Comparison of ENCODE assay signal across 28 mouse cellular contexts in the genomic region with DNA sequence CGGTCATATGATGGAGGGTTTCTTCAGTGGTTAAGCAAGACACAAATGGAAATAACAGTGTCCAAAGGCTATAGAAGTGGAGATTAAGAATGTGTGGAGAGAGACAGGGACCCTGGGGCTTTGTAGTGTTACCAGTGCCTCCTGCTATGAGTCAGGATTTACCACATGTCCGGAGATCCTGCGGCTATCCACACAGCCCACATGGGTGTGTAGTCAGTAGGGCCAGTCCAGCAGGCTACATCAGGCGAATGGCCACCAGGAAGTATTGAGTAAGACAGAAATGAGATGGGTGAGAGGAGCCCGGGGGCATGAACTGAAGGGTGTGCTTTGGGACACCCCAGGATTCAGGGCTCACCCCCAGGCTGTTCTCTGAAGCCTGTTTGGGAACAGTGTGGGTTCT. TPM values are rescaled to one million over a fixed set of nuclear protein-coding genes. Genes with fewer than 3 reads are reported as not detected.
DNase-seq lines count a peak whose midpoint lies in the region; ATAC-seq and TF ChIP-seq lines count a peak whose summit lies in the region.
"Had no signal": no experiment of that assay in that cellular context is flagged by ENCODE, and none has a peak within 500 bp of the region (broad histone marks: within the 10 kb centered on the region; RNA-seq: fewer than 3 reads in every experiment).

No protein-coding gene starts in this region.

- ATAC-seq in liver, postnatal 0 days = no peak
- ATAC-seq: forebrain, embryonic 13.5 days; forebrain, embryonic 15.5 days; forebrain, postnatal 0 days; Patski had no signal

- no peak for TF ChIP-seq EP300 in liver, postnatal 0 days (IDR thresholded peaks at IDR 0.05; ENCODE audit: low read depth)

- H3K27me3 ChIP-seq in liver, adult 2 months (ENCODE audit: control insufficient read depth, insufficient read depth, low read length) = no peaks in the 10 kb centered on the region
- H3K27me3 ChIP-seq in liver, postnatal 0 days (ENCODE audit: insufficient read depth, low read length) = no peaks in the 10 kb centered on the region
- H3K27me3 ChIP-seq in C2C12 (ENCODE audit: control insufficient read depth, insufficient read depth, insufficient read length) = no peaks in the 10 kb centered on the region
- no peaks in the 10 kb centered on the region for H3K27me3 ChIP-seq in myocyte (ENCODE audit: control insufficient read depth, insufficient read depth, insufficient read length)
- H3K27me3 ChIP-seq: embryonic facial prominence, embryonic 12.5 days; forebrain, embryonic 13.5 days; forebrain, embryonic 15.5 days; Patski had no signal

- H3K79me2 ChIP-seq in liver, adult 2 months (ENCODE audit: control insufficient read depth, insufficient read depth, low read length) = peaks cover 19% of the 10 kb centered on the region; the same call in 1 of the 2 replicates
- H3K79me2 ChIP-seq in C2C12 (ENCODE audit: control insufficient read depth, insufficient read depth) = peaks cover 16% of the 10 kb centered on the region
- no peaks in the 10 kb centered on the region for H3K79me2 ChIP-seq in myocyte (ENCODE audit: control insufficient read depth, insufficient read depth)

- no peak overlapping the region for H3K4me3 ChIP-seq in liver, adult 2 months (ENCODE audit: insufficient read depth, low read depth, low read length)
- no peak overlapping the region for H3K4me3 ChIP-seq in liver, postnatal 0 days (ENCODE audit: low read depth, low read length)
- no peak overlapping the region for H3K4me3 ChIP-seq in C2C12 (ENCODE audit: insufficient read depth, poor library complexity, severe bottlenecking)
- H3K4me3 ChIP-seq in myocyte = no peak overlapping the region
- no peak overlapping the region for H3K4me3 ChIP-seq in left cerebral cortex, adult 2 months
- H3K4me3 ChIP-seq: embryonic facial prominence, embryonic 10.5 days; embryonic facial prominence, embryonic 12.5 days; forebrain, embryonic 13.5 days; forebrain, embryonic 15.5 days had no signal

- peaks cover 7% of the 10 kb centered on the region for H3K79me3 ChIP-seq in C2C12 (ENCODE audit: low read depth)

- no peak overlapping the region for H3K9ac ChIP-seq in liver, adult 2 months (ENCODE audit: low read depth, low read length)
- H3K9ac ChIP-seq in liver, postnatal 0 days (replicated peaks) = no peak overlapping the region
- H3K9ac ChIP-seq: embryonic facial prominence, embryonic 12.5 days; forebrain, embryonic 13.5 days; forebrain, embryonic 15.5 days; forebrain, postnatal 0 days had no signal

- H3ac ChIP-seq in C2C12 (ENCODE audit: control insufficient read depth, insufficient read length, low read depth) = no peak overlapping the region
- no peak overlapping the region for H3ac ChIP-seq in myocyte (ENCODE audit: control insufficient read depth, insufficient read length)

- H3K36me3 ChIP-seq in liver, adult 2 months (ENCODE audit: control insufficient read depth, insufficient read depth, low read length) = peaks cover 13% of the 10 kb centered on the region; the same call in 1 of the 2 replicates
- H3K36me3 ChIP-seq in liver, postnatal 0 days (replicated peaks; ENCODE audit: insufficient read depth, low read length) = peaks cover 37% of the 10 kb centered on the region
- peaks cover 63% of the 10 kb centered on the region for H3K36me3 ChIP-seq in C2C12 (ENCODE audit: control insufficient read depth, insufficient read depth)
- peaks cover 7% of the 10 kb centered on the region for H3K36me3 ChIP-seq in myocyte (ENCODE audit: control insufficient read depth, insufficient read depth)

- no peak for DNase-seq in liver, adult 2 months (ENCODE audit: extremely low read depth, low read depth, low spot score)
- DNase-seq in liver, postnatal 0 days = no peak
- peak; percentile 95 for DNase-seq in 3T3-L1 (ENCODE audit: low read depth, low spot score)
- DNase-seq in lung, postnatal 25 days (ENCODE audit: low spot score) = no peak
- no peak for DNase-seq in embryo, embryonic 9.5 days (ENCODE audit: extremely low spot score)
- no peak for DNase-seq in left cerebral cortex, adult 2 months (ENCODE audit: extremely low spot score in 1 of 2, low spot score in 2 of 2)
- DNase-seq: adrenal gland, adult 2 months; adrenal gland, postnatal 10 days; adrenal gland, postnatal 25 days; B cell, adult 2 months; cerebellum, adult 11 months; cerebellum, adult 18-20 months; cerebellum, adult 8-10 months; cerebellum, adult 9-11 months; cerebellum, postnatal 14 days; cerebellum, postnatal 36 days; embryo, embryonic 11 days; forebrain, postnatal 0 days had no signal

- TF ChIP-seq POLR2A in liver, adult 2 months (IDR thresholded peaks at IDR 0.05; ENCODE audit: extremely low read depth, insufficient read depth, low read length) = no peak
- TF ChIP-seq POLR2A in myocyte (IDR thresholded peaks at IDR 0.05; ENCODE audit: insufficient read length, low read depth) = no peak

- WGBS in liver, adult 2 months = 75% methylated on average over 5 of the region's 5 CpGs
- WGBS in liver, postnatal 0 days (ENCODE audit: insufficient replicate concordance) = 87% methylated on average over 5 of the region's 5 CpGs

- peaks cover 70% of the 10 kb centered on the region for H3K4me1 ChIP-seq in liver, adult 2 months (ENCODE audit: control insufficient read depth, insufficient read depth, low read length)
- peaks cover 11% of the 10 kb centered on the region; the same call in 1 of the 2 replicates for H3K4me1 ChIP-seq in liver, postnatal 0 days (ENCODE audit: insufficient read depth)
- H3K4me1 ChIP-seq: embryonic facial prominence, embryonic 12.5 days; forebrain, embryonic 13.5 days; forebrain, embryonic 15.5 days had no signal

- no peak for TF ChIP-seq CTCF in liver, adult 2 months (IDR thresholded peaks at IDR 0.05; ENCODE audit: low read depth, low read length)
- no peak for TF ChIP-seq CTCF in liver, postnatal 0 days (IDR thresholded peaks at IDR 0.05; ENCODE audit: low read depth)
- no peak for TF ChIP-seq CTCF in C2C12 (IDR thresholded peaks at IDR 0.05; ENCODE audit: control insufficient read depth, insufficient read depth, insufficient read length)
- no peak for TF ChIP-seq CTCF in left cerebral cortex, adult 2 months (IDR thresholded peaks at IDR 0.05)

- intact Hi-C loops in left cerebral cortex, adult 2 months (cut with DNase I) = no loop called here

- H3K9me3 ChIP-seq in liver, postnatal 0 days (ENCODE audit: low read length) = no peaks in the 10 kb centered on the region
- H3K9me3 ChIP-seq: embryonic facial prominence, embryonic 10.5 days; embryonic facial prominence, embryonic 12.5 days; forebrain, embryonic 13.5 days; forebrain, embryonic 15.5 days had no signal

- 0 out of 2 replicates have a peak overlapping the region, but pooled peaks have one; percentile 7 for H3K27ac ChIP-seq in liver, adult 2 months (replicated peaks; ENCODE audit: insufficient read depth, low read depth, low read length)
- no peak overlapping the region for H3K27ac ChIP-seq in liver, postnatal 0 days (ENCODE audit: low read depth)
- no peak overlapping the region for H3K27ac ChIP-seq in left cerebral cortex, adult 2 months
- H3K27ac ChIP-seq: embryonic facial prominence, embryonic 10.5 days; embryonic facial prominence, embryonic 12.5 days; forebrain, embryonic 13.5 days; forebrain, embryonic 15.5 days had no signal

- no peak overlapping the region for H3K4me2 ChIP-seq in liver, postnatal 0 days (ENCODE audit: low read depth, low read length)
- H3K4me2 ChIP-seq in myocyte (ENCODE audit: low read depth) = peak overlapping the region; percentile 56
- H3K4me2 ChIP-seq: embryonic facial prominence, embryonic 12.5 days; forebrain, embryonic 13.5 days; forebrain, embryonic 15.5 days had no signal

TF ChIP-seq in C2C12, 6 proteins besides CTCF, POLR2A, EP300 and RAD21 (continues in another document):
- TF ChIP-seq USF1 (IDR thresholded peaks at IDR 0.05; ENCODE audit: low read depth) (peak; percentile 28), MAX (IDR thresholded peaks at IDR 0.05) (peak; percentile 86), CEBPB (IDR thresholded peaks at IDR 0.05; ENCODE audit: low read depth) (peak; percentile 69)

TF ChIP-seq in myocyte, 11 proteins besides CTCF, POLR2A, EP300 and RAD21 (continues in another document):
- peak; percentile 23 for TF ChIP-seq USF1 (IDR thresholded peaks at IDR 0.05; ENCODE audit: low read depth)
- TF ChIP-seq CEBPB (IDR thresholded peaks at IDR 0.05; ENCODE audit: insufficient read depth, poor library complexity, severe bottlenecking) = peak; percentile 66
- no peak for TF ChIP-seq MAX (IDR thresholded peaks at IDR 0.05; ENCODE audit: low read depth)
- TF ChIP-seq POLR2AphosphoS2 (IDR thresholded peaks at IDR 0.05; ENCODE audit: insufficient read length, low read depth) = no peak

RNA-seq across cellular contexts. Expression of a gene that starts 9.9 kb away (rescaled TPM):
- 49.3 and 56.6 TPM in 2 replicates for total RNA-seq in liver, adult 2 months (2014; rRNA removed)
- polyA plus RNA-seq in liver, adult 2 months (2012; rRNA removed) = 131 and 142 TPM in 2 replicates
- polyA plus RNA-seq in liver, postnatal 0 days (2015; fragmentation: Nextera tagmentation; extraction: Ambion mirVana) = 56.8 and 57.1 TPM in 2 replicates
- 66.0 TPM for polyA plus RNA-seq in C2C12 (2012; fragmentation: generic; extraction: Trizol)
- 65.9 TPM for polyA plus RNA-seq in myocyte (2012; fragmentation: generic; extraction: Trizol)
- total RNA-seq in left cerebral cortex, adult 2 months (2021) = 10 to 100 TPM; 47.4 to 54.9 TPM

RNA-seq across cellular contexts. Expression of a gene that starts 21.7 kb away (rescaled TPM):
- total RNA-seq in liver, adult 2 months (2014; rRNA removed) = 29.8 and 34.9 TPM in 2 replicates
- polyA plus RNA-seq in liver, adult 2 months (2012; rRNA removed) = 56.0 and 61.6 TPM in 2 replicates
- 0.15 and 0.29 TPM in 2 replicates for polyA plus RNA-seq in liver, postnatal 0 days (2015; fragmentation: Nextera tagmentation; extraction: Ambion mirVana)
- polyA plus RNA-seq in C2C12 (2012; fragmentation: generic; extraction: Trizol) (0.43 TPM), myocyte (2012; fragmentation: generic; extraction: Trizol) (0.19 TPM)
- 1 to 10 TPM; 4.0 to 7.2 TPM for total RNA-seq in left cerebral cortex, adult 2 months (2021)
- total RNA-seq: common myeloid progenitor, adult 5-6 weeks; MEL had no signal

RNA-seq across cellular contexts. Expression of a gene that starts 30.9 kb away (rescaled TPM):
- total RNA-seq in liver, adult 2 months (2014; rRNA removed) = 20.3 and 20.5 TPM in 2 replicates
- polyA plus RNA-seq in liver, adult 2 months (2012; rRNA removed) = 63.4 and 74.6 TPM in 2 replicates
- polyA plus RNA-seq in liver, postnatal 0 days (2015; fragmentation: Nextera tagmentation; extraction: Ambion mirVana) = 81.0 and 88.0 TPM in 2 replicates
- polyA plus RNA-seq in C2C12 (2012; fragmentation: generic; extraction: Trizol) (57.6 TPM), myocyte (2012; fragmentation: generic; extraction: Trizol) (42.5 TPM)
- total RNA-seq in left cerebral cortex, adult 2 months (2021) = 10 to 100 TPM; 18.9 to 21.3 TPM

RNA-seq across cellular contexts. Expression of a gene that starts 31.0 kb away (rescaled TPM):
- total RNA-seq in liver, adult 2 months (2014; rRNA removed) = 4.4 and 5.1 TPM in 2 replicates
- polyA plus RNA-seq in liver, adult 2 months (2012; rRNA removed) = 7.4 and 9.8 TPM in 2 replicates
- polyA plus RNA-seq in liver, postnatal 0 days (2015; fragmentation: Nextera tagmentation; extraction: Ambion mirVana) = 5.1 and 5.4 TPM in 2 replicates
- 13.5 TPM for polyA plus RNA-seq in C2C12 (2012; fragmentation: generic; extraction: Trizol)
- 10.6 TPM for polyA plus RNA-seq in myocyte (2012; fragmentation: generic; extraction: Trizol)
- 10 to 100 TPM; 61.4 to 62.3 TPM for total RNA-seq in left cerebral cortex, adult 2 months (2021)

RNA-seq across cellular contexts. Expression of a gene that starts 34.7 kb away (rescaled TPM):
- total RNA-seq in liver, adult 2 months (2014; rRNA removed) = not detected in 2 replicates
- not detected in 2 replicates for polyA plus RNA-seq in liver, adult 2 months (2012; rRNA removed)
- 0.26 and 0.50 TPM in 2 replicates for polyA plus RNA-seq in liver, postnatal 0 days (2015; fragmentation: Nextera tagmentation; extraction: Ambion mirVana)
- polyA plus RNA-seq in C2C12 (2012; fragmentation: generic; extraction: Trizol) = not detected
- polyA plus RNA-seq in myocyte (2012; fragmentation: generic; extraction: Trizol) = 4.6 TPM
- 1 to 10 TPM; 6.9 to 8.8 TPM for total RNA-seq in left cerebral cortex, adult 2 months (2021)
- total RNA-seq: adrenal gland, postnatal 25 days; common myeloid progenitor, adult 5-6 weeks; ES-E14; MEL had no signal
- polyA plus RNA-seq: embryonic facial prominence, embryonic 10.5 days; embryonic facial prominence, embryonic 12.5 days; forebrain, embryonic 15.5 days; Patski had no signal

Comparison
In these comparisons a context has a peak if more than half of its experiments do, and no peak if none do; other contexts are left out.
1. RNA of a gene that starts 21.7 kb away (polyA plus RNA-seq): 56.0 to 61.6 TPM in liver, adult 2 months; 0.43 TPM in C2C12 (single experiment), 0.15 to 0.29 TPM in liver, postnatal 0 days and 0.19 TPM in myocyte (single experiment); every median in the first group is over 10 times any median in the second.